Mouse (Mus musculus): Measurements from ENCODE around the gene Nfasc. TPM values are rescaled to one million over a fixed set of nuclear protein-coding genes. Genes with fewer than 3 reads are reported as not detected.

Nfasc gene
- polyA plus RNA-seq, 1 experiment from 2014 or later = 0.06 TPM

DNA sequence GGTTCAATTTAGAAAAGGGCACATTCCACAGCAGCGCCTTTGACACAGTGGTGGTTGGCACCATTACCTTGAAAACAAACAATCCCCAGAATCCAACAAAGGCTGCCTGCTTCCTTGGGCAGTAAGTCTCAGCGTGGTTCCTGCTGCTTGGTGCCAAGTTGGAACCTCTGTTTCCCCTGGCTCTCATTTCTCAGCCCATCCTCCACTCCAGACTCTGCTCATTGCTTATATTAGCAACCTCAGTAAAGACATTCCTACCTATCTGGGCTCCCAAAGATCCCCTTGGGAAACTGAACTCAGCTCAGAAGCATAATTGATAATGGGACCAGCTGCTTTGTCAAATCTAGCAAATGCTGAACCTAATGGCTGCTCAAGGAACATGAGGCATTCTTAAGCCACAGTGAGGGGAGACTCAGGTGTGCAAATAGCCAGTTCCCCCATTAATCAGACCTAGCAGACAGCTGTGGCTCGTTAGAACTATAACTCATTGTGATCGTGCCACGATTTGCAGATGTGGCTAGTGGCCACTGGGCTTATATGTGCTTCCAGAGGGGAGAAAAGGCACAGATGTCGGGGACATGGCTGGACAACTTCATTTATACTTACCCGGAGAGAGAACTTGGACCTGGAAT, 115.4 kb downstream of the Nfasc start:
- no peak overlapping the region for H3K9ac ChIP-seq (replicated peaks; ENCODE audit: low read depth)
- WGBS = 53% methylated on average over 7 of the region's 7 CpGs
- H3K9me3 ChIP-seq (ENCODE audit: low read length) = no peaks in the 10 kb centered on the region
- no peak overlapping the region for H3K27ac ChIP-seq (ENCODE audit: low read length)
- no peak for TF ChIP-seq EP300 (IDR thresholded peaks at IDR 0.05)
- no peak for TF ChIP-seq CTCF (IDR thresholded peaks at IDR 0.05)
- DNase-seq (ENCODE audit: low spot score) (no peak), ATAC-seq (no peak)
- no peak overlapping the region for H3K4me2 ChIP-seq (replicated peaks; ENCODE audit: low read depth, low read length)
- H3K4me1 ChIP-seq (ENCODE audit: insufficient read depth, low read depth, low read length) = no peaks in the 10 kb centered on the region
- no peak overlapping the region for H3K4me3 ChIP-seq (ENCODE audit: low read depth, low read length)
- no peaks in the 10 kb centered on the region for H3K36me3 ChIP-seq (ENCODE audit: insufficient read depth, low read length)
- H3K27me3 ChIP-seq (replicated peaks; ENCODE audit: insufficient read depth, low read length) = no peaks in the 10 kb centered on the region

DNA sequence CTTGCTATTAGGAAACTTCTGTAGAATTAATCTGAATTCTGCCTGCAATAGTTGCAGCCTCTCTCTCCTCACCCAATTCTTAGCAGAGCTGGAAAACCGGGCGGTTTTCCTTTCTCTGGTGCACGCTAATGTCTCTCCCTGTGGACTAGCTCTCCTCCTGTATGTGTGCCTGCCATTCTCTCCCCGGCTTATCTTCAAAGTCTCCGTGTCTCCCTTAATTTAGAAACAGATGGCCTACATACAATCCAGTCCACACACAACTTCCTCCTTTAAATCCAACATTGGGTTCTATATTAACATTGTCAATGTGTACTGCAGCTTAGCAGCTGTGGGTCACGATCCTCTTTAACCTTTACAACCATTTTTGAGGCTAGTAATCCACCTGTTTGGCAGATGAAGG, 116.6 kb downstream of the Nfasc start:
- no peak for DNase-seq (ENCODE audit: low spot score)
- no peak overlapping the region for H3K27ac ChIP-seq (ENCODE audit: low read length)
- H3K27me3 ChIP-seq (replicated peaks; ENCODE audit: insufficient read depth, low read length) = no peaks in the 10 kb centered on the region
- no peak for TF ChIP-seq CTCF (IDR thresholded peaks at IDR 0.05)
- no peak for TF ChIP-seq EP300 (IDR thresholded peaks at IDR 0.05)
- H3K4me2 ChIP-seq (replicated peaks; ENCODE audit: low read depth, low read length) = no peak overlapping the region
- 57% methylated on average over 6 of the region's 6 CpGs for WGBS
- H3K9ac ChIP-seq (replicated peaks; ENCODE audit: low read depth) = no peak overlapping the region
- no peaks in the 10 kb centered on the region for H3K9me3 ChIP-seq (ENCODE audit: low read length)
- H3K4me3 ChIP-seq (ENCODE audit: low read depth, low read length) = no peak overlapping the region
- H3K4me1 ChIP-seq (ENCODE audit: insufficient read depth, low read depth, low read length) = no peaks in the 10 kb centered on the region
- H3K36me3 ChIP-seq (ENCODE audit: insufficient read depth, low read length) = no peaks in the 10 kb centered on the region
- ATAC-seq = no peak

DNA sequence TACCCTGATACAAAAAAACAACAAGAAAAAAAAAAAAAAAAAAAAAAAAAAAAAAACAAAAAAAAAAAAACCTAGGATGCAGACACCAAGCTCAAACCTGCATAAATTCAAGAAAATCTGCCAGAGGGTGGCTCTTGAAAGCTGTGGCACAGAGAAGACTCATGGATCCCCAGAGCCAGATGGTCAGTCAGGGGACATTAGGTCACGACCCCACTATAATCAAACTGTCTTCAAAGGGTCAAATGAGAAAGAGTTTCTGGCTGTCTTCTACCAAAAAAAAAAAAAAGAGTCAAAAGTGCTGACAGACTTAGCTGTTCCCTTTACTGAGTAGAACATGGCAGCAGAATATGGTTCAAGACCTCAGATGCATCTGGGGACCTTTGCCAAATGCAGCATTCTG, 117.1 kb downstream of the Nfasc start:
- DNase-seq (ENCODE audit: low spot score) = no peak
- WGBS = 43% methylated on average over 1 of the region's 1 CpGs
- no peaks in the 10 kb centered on the region for H3K9me3 ChIP-seq (ENCODE audit: low read length)
- H3K4me3 ChIP-seq (ENCODE audit: low read depth, low read length) = no peak overlapping the region
- TF ChIP-seq CTCF (IDR thresholded peaks at IDR 0.05) (no peak), EP300 (IDR thresholded peaks at IDR 0.05) (no peak)
- no peak for ATAC-seq
- no peaks in the 10 kb centered on the region for H3K4me1 ChIP-seq (ENCODE audit: insufficient read depth, low read depth, low read length)
- H3K9ac ChIP-seq (replicated peaks; ENCODE audit: low read depth) = no peak overlapping the region
- no peak overlapping the region for H3K4me2 ChIP-seq (replicated peaks; ENCODE audit: low read depth, low read length)
- no peaks in the 10 kb centered on the region for H3K27me3 ChIP-seq (replicated peaks; ENCODE audit: insufficient read depth, low read length)
- no peaks in the 10 kb centered on the region for H3K36me3 ChIP-seq (ENCODE audit: insufficient read depth, low read length)
- no peak overlapping the region for H3K27ac ChIP-seq (ENCODE audit: low read length)

DNA sequence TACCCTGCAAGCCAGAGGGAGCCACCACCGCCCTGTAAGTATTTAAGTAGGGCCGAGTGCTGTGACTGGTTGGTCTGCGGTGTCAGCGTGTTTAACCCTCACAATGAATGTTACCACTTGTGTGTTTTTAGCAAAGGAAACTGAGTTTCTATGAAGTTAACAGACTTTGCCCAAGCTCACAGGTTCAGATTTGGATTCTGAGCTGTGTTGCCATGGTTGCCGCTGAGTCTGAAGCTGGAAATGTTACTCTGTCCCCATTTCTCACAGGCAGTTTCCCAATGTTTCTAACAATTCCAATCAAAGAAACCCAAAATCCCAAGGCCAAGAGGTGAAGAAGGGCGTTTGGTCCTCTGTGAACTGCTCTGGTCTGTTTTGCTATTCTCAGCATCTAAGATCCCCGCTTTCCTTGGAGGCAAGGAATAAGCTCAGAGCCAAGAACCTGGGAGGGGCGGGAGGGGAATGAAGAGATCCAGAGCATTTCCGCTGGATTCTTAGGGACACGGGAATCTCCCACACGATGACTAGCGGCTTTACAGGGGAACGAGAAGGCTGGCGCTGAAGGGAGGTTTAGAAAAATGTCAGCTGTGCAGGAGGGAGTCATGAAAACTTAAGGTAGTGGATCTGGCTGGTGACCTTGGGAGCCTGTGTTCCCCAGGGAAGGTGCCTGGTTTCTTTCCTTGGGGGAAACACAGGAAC, 117.8 kb downstream of the Nfasc start:
- ATAC-seq (no peak), DNase-seq (ENCODE audit: low spot score) (no peak)
- no peaks in the 10 kb centered on the region for H3K4me1 ChIP-seq (ENCODE audit: insufficient read depth, low read depth, low read length)
- H3K9me3 ChIP-seq (ENCODE audit: low read length) = no peaks in the 10 kb centered on the region
- H3K36me3 ChIP-seq (ENCODE audit: insufficient read depth, low read length) = no peaks in the 10 kb centered on the region
- no peak overlapping the region for H3K27ac ChIP-seq (ENCODE audit: low read length)
- WGBS = 39% methylated on average over 14 of the region's 14 CpGs
- no peak for TF ChIP-seq CTCF (IDR thresholded peaks at IDR 0.05)
- no peak for TF ChIP-seq EP300 (IDR thresholded peaks at IDR 0.05)
- no peak overlapping the region for H3K9ac ChIP-seq (replicated peaks; ENCODE audit: low read depth)
- no peak overlapping the region for H3K4me2 ChIP-seq (replicated peaks; ENCODE audit: low read depth, low read length)
- no peaks in the 10 kb centered on the region for H3K27me3 ChIP-seq (replicated peaks; ENCODE audit: insufficient read depth, low read length)
- no peak overlapping the region for H3K4me3 ChIP-seq (ENCODE audit: low read depth, low read length)

DNA sequence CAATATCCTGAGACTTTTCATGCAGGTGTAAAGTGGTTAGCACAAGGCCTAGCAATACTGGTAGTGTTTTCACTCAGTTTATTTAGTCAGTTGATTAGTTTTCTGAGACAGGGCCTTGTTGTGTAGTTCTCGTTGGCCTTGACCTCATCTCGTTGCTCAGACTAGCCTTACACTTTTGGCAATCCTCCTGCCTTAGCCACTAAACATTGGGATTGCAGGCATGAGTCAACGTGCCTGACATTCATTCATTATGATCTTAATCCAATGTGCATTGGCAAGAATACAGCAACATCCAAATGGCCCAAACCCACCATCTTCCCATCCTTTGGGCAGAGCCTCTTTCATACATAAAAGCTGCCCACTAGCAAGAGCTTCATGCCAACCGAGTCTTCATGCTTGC, 129.5 kb downstream of the Nfasc start:
- Histone ChIP-seq H3K4me1 (ENCODE audit: insufficient read depth, low read depth, low read length) (no peaks in the 10 kb centered on the region), H3K9ac (replicated peaks; ENCODE audit: low read depth) (no peak overlapping the region), H3K27me3 (replicated peaks; ENCODE audit: insufficient read depth, low read length) (no peaks in the 10 kb centered on the region), H3K9me3 (ENCODE audit: low read length) (no peaks in the 10 kb centered on the region), H3K27ac (ENCODE audit: low read length) (no peak overlapping the region), H3K36me3 (ENCODE audit: insufficient read depth, low read length) (no peaks in the 10 kb centered on the region), H3K4me2 (replicated peaks; ENCODE audit: low read depth, low read length) (no peak overlapping the region), H3K4me3 (ENCODE audit: low read depth, low read length) (no peak overlapping the region)
- DNase-seq (ENCODE audit: low spot score) = no peak
- TF ChIP-seq EP300 (IDR thresholded peaks at IDR 0.05) = no peak
- TF ChIP-seq CTCF (IDR thresholded peaks at IDR 0.05) = no peak
- ATAC-seq = no peak
- 66% methylated on average over 4 of the region's 4 CpGs for WGBS

DNA sequence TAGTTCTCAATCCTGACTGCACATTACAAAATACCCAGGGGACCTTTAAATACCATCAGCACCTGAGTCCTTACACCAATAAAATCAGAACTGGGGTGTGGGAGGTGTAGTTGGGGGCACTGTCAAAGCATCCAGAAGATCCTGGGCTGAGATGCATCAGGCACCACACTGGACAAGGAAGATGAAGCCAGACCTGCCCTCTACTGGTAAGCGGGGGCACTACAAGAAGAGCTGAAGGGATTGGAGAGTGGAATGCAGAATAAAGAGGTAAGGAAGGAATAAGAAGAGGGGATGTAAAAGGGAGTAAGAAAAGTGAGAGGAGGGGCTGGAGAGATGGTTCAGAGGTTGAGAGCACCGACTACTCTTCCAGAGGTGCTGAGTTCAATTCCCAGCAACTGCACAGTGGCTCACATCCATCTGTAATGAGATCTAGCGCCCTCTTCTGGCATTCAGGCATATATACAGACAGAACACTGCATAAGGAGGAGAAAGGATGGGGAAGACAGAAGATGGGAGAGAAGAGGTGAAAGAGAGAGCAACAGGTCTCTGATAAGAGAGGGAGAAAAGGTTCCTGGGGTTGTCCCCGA, 132.5 kb downstream of the Nfasc start:
- Histone ChIP-seq H3K4me2 (replicated peaks; ENCODE audit: low read depth, low read length) (no peak overlapping the region), H3K27ac (ENCODE audit: low read length) (no peak overlapping the region), H3K27me3 (replicated peaks; ENCODE audit: insufficient read depth, low read length) (no peaks in the 10 kb centered on the region), H3K9ac (replicated peaks; ENCODE audit: low read depth) (no peak overlapping the region), H3K9me3 (ENCODE audit: low read length) (no peaks in the 10 kb centered on the region), H3K4me1 (ENCODE audit: insufficient read depth, low read depth, low read length) (no peaks in the 10 kb centered on the region), H3K36me3 (ENCODE audit: insufficient read depth, low read length) (no peaks in the 10 kb centered on the region), H3K4me3 (ENCODE audit: low read depth, low read length) (no peak overlapping the region)
- 34% methylated on average over 4 of the region's 4 CpGs for WGBS
- no peak for ATAC-seq
- TF ChIP-seq EP300 (IDR thresholded peaks at IDR 0.05) = no peak
- TF ChIP-seq CTCF (IDR thresholded peaks at IDR 0.05) = peak; percentile 81
- DNase-seq (ENCODE audit: low spot score) = peak; percentile 41
